Mouse (Mus musculus): ENCODE results near the gene 4930558C23Rik. TPM values are rescaled to one million over a fixed set of nuclear protein-coding genes. Genes with fewer than 3 reads are reported as not detected.
"Not testable (repeated sequence)": the region's sequence is repeated elsewhere in the genome, so short reads cannot be mapped to it uniquely, and the experiment has no call there.

4930558C23Rik gene
- polyA plus RNA-seq, 1 experiment, result not detected

GRCm38 (mm10) chr3:95442406-95443117 is 39.9 kb upstream of the 4930558C23Rik start:
- Histone ChIP-seq H3K4me3 (no peak overlapping the region), H3K36me3 (ENCODE audit: control insufficient read depth, insufficient read depth) (peaks cover 5% of the 10 kb centered on the region), H3K27me3 (ENCODE audit: control insufficient read depth, insufficient read depth, insufficient read length) (no peaks in the 10 kb centered on the region), H3K4me2 (ENCODE audit: low read depth) (no peak overlapping the region), H3ac (ENCODE audit: control insufficient read depth, insufficient read length) (no peak overlapping the region), H3K79me2 (ENCODE audit: control insufficient read depth, insufficient read depth) (peaks cover 94% of the 10 kb centered on the region)
- TF ChIP-seq MAX (IDR thresholded peaks at IDR 0.05; ENCODE audit: low read depth) (no peak), MYOG (IDR thresholded peaks at IDR 0.05; ENCODE audit: control insufficient read depth in 1 of 3, insufficient read depth in 1 of 3, insufficient read length in 2 of 3, low read depth in 2 of 3) (no peak), USF1 (IDR thresholded peaks at IDR 0.05; ENCODE audit: low read depth) (no peak), TCF12 (IDR thresholded peaks at IDR 0.05; ENCODE audit: insufficient read depth, poor library complexity, severe bottlenecking) (no peak), SRF (IDR thresholded peaks at IDR 0.05; ENCODE audit: control insufficient read depth, insufficient read length, low read depth) (no peak), CEBPB (IDR thresholded peaks at IDR 0.05; ENCODE audit: insufficient read depth, poor library complexity, severe bottlenecking) (no peak), E2F4 (IDR thresholded peaks at IDR 0.05; ENCODE audit: insufficient read depth) (no peak), MYOD1 (IDR thresholded peaks at IDR 0.05; ENCODE audit: control insufficient read depth in 1 of 3, insufficient read length in 2 of 3, low read depth in 2 of 3) (no peak)

- Histone ChIP-seq H3K27me3 (ENCODE audit: control insufficient read depth, insufficient read depth, insufficient read length) (no peaks in the 10 kb centered on the region), H3K4me3 (no peak overlapping the region)
These were observed 37.0 kb upstream of the 4930558C23Rik start for GRCm38 (mm10) chr3:95439670-95440069.

GRCm38 (mm10) chr3:95438636-95439035 is 36.0 kb upstream of the 4930558C23Rik start:
- peaks cover 13% of the 10 kb centered on the region for H3K36me3 ChIP-seq (ENCODE audit: control insufficient read depth, insufficient read depth)
- H3K27me3 ChIP-seq (ENCODE audit: control insufficient read depth, insufficient read depth, insufficient read length); H3K4me2 ChIP-seq (ENCODE audit: low read depth); H3ac ChIP-seq (ENCODE audit: control insufficient read depth, insufficient read length); H3K4me3 ChIP-seq: not testable (repeated sequence)
- H3K79me2 ChIP-seq (ENCODE audit: control insufficient read depth, insufficient read depth), result peaks cover 91% of the 10 kb centered on the region

More at GRCm38 (mm10) chr3:95439670-95440069, 37.0 kb upstream of the 4930558C23Rik start:
- Histone ChIP-seq H3K79me2 (ENCODE audit: control insufficient read depth, insufficient read depth) (peaks cover 96% of the 10 kb centered on the region), H3K36me3 (ENCODE audit: control insufficient read depth, insufficient read depth) (peaks cover 13% of the 10 kb centered on the region), H3K4me2 (ENCODE audit: low read depth) (no peak overlapping the region), H3ac (ENCODE audit: control insufficient read depth, insufficient read length) (no peak overlapping the region)
- TF ChIP-seq MYOG (IDR thresholded peaks at IDR 0.05; ENCODE audit: control insufficient read depth in 1 of 3, insufficient read depth in 1 of 3, insufficient read length in 2 of 3, low read depth in 2 of 3) (no peak), TCF3 (IDR thresholded peaks at IDR 0.05; ENCODE audit: insufficient read length, low read depth) (no peak), USF1 (IDR thresholded peaks at IDR 0.05; ENCODE audit: low read depth) (no peak)

GRCm38 (mm10) chr3:95435561-95435960 is 32.9 kb upstream of the 4930558C23Rik start:
- no peak for TF ChIP-seq MYOD1 (IDR thresholded peaks at IDR 0.05; ENCODE audit: control insufficient read depth in 1 of 3, insufficient read length in 2 of 3, low read depth in 2 of 3)
- TF ChIP-seq E2F4 (IDR thresholded peaks at IDR 0.05; ENCODE audit: insufficient read depth), result no peak
- no peak for TF ChIP-seq MAX (IDR thresholded peaks at IDR 0.05; ENCODE audit: low read depth)
- TF ChIP-seq TCF12 (IDR thresholded peaks at IDR 0.05; ENCODE audit: insufficient read depth, poor library complexity, severe bottlenecking), result no peak
- no peak for TF ChIP-seq SRF (IDR thresholded peaks at IDR 0.05; ENCODE audit: control insufficient read depth, insufficient read length, low read depth)
- TF ChIP-seq MYOG (IDR thresholded peaks at IDR 0.05; ENCODE audit: control insufficient read depth in 1 of 3, insufficient read depth in 1 of 3, insufficient read length in 2 of 3, low read depth in 2 of 3), result no peak
- no peak for TF ChIP-seq POLR2A (IDR thresholded peaks at IDR 0.05; ENCODE audit: insufficient read length, low read depth)
- TF ChIP-seq USF1 (IDR thresholded peaks at IDR 0.05; ENCODE audit: low read depth), result no peak
- H3K79me2 ChIP-seq (ENCODE audit: control insufficient read depth, insufficient read depth), result peaks cover 63% of the 10 kb centered on the region
- H3K27me3 ChIP-seq (ENCODE audit: control insufficient read depth, insufficient read depth, insufficient read length), result no peaks in the 10 kb centered on the region
- no peak overlapping the region for H3ac ChIP-seq (ENCODE audit: control insufficient read depth, insufficient read length)
- peak overlapping the region; percentile 83 for H3K4me3 ChIP-seq
- peak overlapping the region; percentile 87 for H3K4me2 ChIP-seq (ENCODE audit: low read depth)
- H3K36me3 ChIP-seq (ENCODE audit: control insufficient read depth, insufficient read depth), result peaks cover 13% of the 10 kb centered on the region

GRCm38 (mm10) chr3:95434983-95435370 is 32.3 kb upstream of the 4930558C23Rik start:
- Histone ChIP-seq H3K79me2 (ENCODE audit: control insufficient read depth, insufficient read depth) (peaks cover 58% of the 10 kb centered on the region), H3K4me3 (peak overlapping the region; percentile 83), H3K27me3 (ENCODE audit: control insufficient read depth, insufficient read depth, insufficient read length) (no peaks in the 10 kb centered on the region), H3K36me3 (ENCODE audit: control insufficient read depth, insufficient read depth) (peaks cover 13% of the 10 kb centered on the region), H3ac (ENCODE audit: control insufficient read depth, insufficient read length) (peak overlapping the region; percentile 8), H3K4me2 (ENCODE audit: low read depth) (peak overlapping the region; percentile 87)
- TF ChIP-seq TCF3 (IDR thresholded peaks at IDR 0.05; ENCODE audit: insufficient read length, low read depth) (no peak), TCF12 (IDR thresholded peaks at IDR 0.05; ENCODE audit: insufficient read depth, poor library complexity, severe bottlenecking) (no peak), CEBPB (IDR thresholded peaks at IDR 0.05; ENCODE audit: insufficient read depth, poor library complexity, severe bottlenecking) (no peak), E2F4 (IDR thresholded peaks at IDR 0.05; ENCODE audit: insufficient read depth) (no peak), MAX (IDR thresholded peaks at IDR 0.05; ENCODE audit: low read depth) (no peak), MYOG (IDR thresholded peaks at IDR 0.05; ENCODE audit: control insufficient read depth in 1 of 3, insufficient read depth in 1 of 3, insufficient read length in 2 of 3, low read depth in 2 of 3) (no peak), USF1 (IDR thresholded peaks at IDR 0.05; ENCODE audit: low read depth) (no peak), POLR2A (IDR thresholded peaks at IDR 0.05; ENCODE audit: insufficient read length, low read depth) (no peak)

Measured in myocyte (in vitro differentiated cells).